Mouse (Mus musculus): ENCODE results near the gene Ric8b. TPM values are rescaled to one million over a fixed set of nuclear protein-coding genes. Genes with fewer than 3 reads are reported as not detected.
A peak's percentile ranks its signal among the peaks of the same experiment; 100 is the strongest.

Gene Ric8b
- polyA plus RNA-seq, 1 experiment from 2014 or later: 30.3 TPM

- H3K9me3 ChIP-seq (replicated peaks): no peaks in the 10 kb centered on the region
- no peak for DNase-seq (ENCODE audit: low spot score)
- peaks cover 8% of the 10 kb centered on the region for H3K4me1 ChIP-seq
- WGBS: 92% methylated on average over 5 of the region's 5 CpGs
- H3K36me3 ChIP-seq: peaks cover 72% of the 10 kb centered on the region
- H3K27me3 ChIP-seq (ENCODE audit: low read depth, poor library complexity, severe bottlenecking): no peaks in the 10 kb centered on the region
- no peak overlapping the region for H3K27ac ChIP-seq (replicated peaks)
- no peak overlapping the region for H3K4me3 ChIP-seq
Measured at GRCm38 (mm10) chr10:84980291-84980690, 62.9 kb downstream of the Ric8b start.

- peaks cover 8% of the 10 kb centered on the region for H3K4me1 ChIP-seq
- H3K36me3 ChIP-seq: peaks cover 73% of the 10 kb centered on the region
- no peak overlapping the region for H3K27ac ChIP-seq (replicated peaks)
- 74% methylated on average over 2 of the region's 2 CpGs for WGBS
- no peak overlapping the region for H3K4me3 ChIP-seq
- H3K9me3 ChIP-seq (replicated peaks): no peaks in the 10 kb centered on the region
- DNase-seq (ENCODE audit: low spot score): no peak
- H3K27me3 ChIP-seq (ENCODE audit: low read depth, poor library complexity, severe bottlenecking): no peaks in the 10 kb centered on the region
Measured at GRCm38 (mm10) chr10:84981441-84981840, 64.0 kb downstream of the Ric8b start.

- Histone ChIP-seq H3K9me3 (replicated peaks) (no peaks in the 10 kb centered on the region), H3K4me1 (peaks cover 8% of the 10 kb centered on the region), H3K4me3 (no peak overlapping the region), H3K27me3 (ENCODE audit: low read depth, poor library complexity, severe bottlenecking) (no peaks in the 10 kb centered on the region), H3K27ac (replicated peaks) (no peak overlapping the region), H3K36me3 (peaks cover 79% of the 10 kb centered on the region)
- WGBS: 92% methylated on average over 7 of the region's 7 CpGs
- no peak for DNase-seq (ENCODE audit: low spot score)
Measured at GRCm38 (mm10) chr10:84982675-84983074, 65.3 kb downstream of the Ric8b start.

GRCm38 (mm10) chr10:84985956-84986355 lies 68.5 kb downstream of the Ric8b start:
- H3K9me3 ChIP-seq (replicated peaks): no peaks in the 10 kb centered on the region
- no peaks in the 10 kb centered on the region for H3K27me3 ChIP-seq (ENCODE audit: low read depth, poor library complexity, severe bottlenecking)
- H3K4me1 ChIP-seq: peaks cover 8% of the 10 kb centered on the region
- no peak for DNase-seq (ENCODE audit: low spot score)
- 81% methylated on average over 9 of the region's 9 CpGs for WGBS
- H3K4me3 ChIP-seq: no peak overlapping the region
- no peak overlapping the region for H3K27ac ChIP-seq (replicated peaks)
- H3K36me3 ChIP-seq: peaks cover 68% of the 10 kb centered on the region

- H3K27ac ChIP-seq (replicated peaks): no peak overlapping the region
- no peaks in the 10 kb centered on the region for H3K9me3 ChIP-seq (replicated peaks)
- peaks cover 68% of the 10 kb centered on the region for H3K36me3 ChIP-seq
- H3K27me3 ChIP-seq (ENCODE audit: low read depth, poor library complexity, severe bottlenecking): no peaks in the 10 kb centered on the region
- no peak overlapping the region for H3K4me3 ChIP-seq
- H3K4me1 ChIP-seq: peaks cover 8% of the 10 kb centered on the region
- WGBS: 79% methylated on average over 4 of the region's 4 CpGs
- DNase-seq (ENCODE audit: low spot score): no peak
Measured at GRCm38 (mm10) chr10:84987666-84988065, 70.2 kb downstream of the Ric8b start.

GRCm38 (mm10) chr10:84988650-84989049 lies 71.2 kb downstream of the Ric8b start:
- Histone ChIP-seq H3K36me3 (peaks cover 64% of the 10 kb centered on the region), H3K9me3 (replicated peaks) (no peaks in the 10 kb centered on the region), H3K27ac (replicated peaks) (no peak overlapping the region), H3K4me3 (no peak overlapping the region), H3K27me3 (ENCODE audit: low read depth, poor library complexity, severe bottlenecking) (no peaks in the 10 kb centered on the region), H3K4me1 (peaks cover 8% of the 10 kb centered on the region)
- 87% methylated on average over 4 of the region's 4 CpGs for WGBS
- DNase-seq (ENCODE audit: low spot score): no peak

GRCm38 (mm10) chr10:84994346-84994745 lies 76.9 kb downstream of the Ric8b start:
- DNase-seq (ENCODE audit: low spot score): no peak
- Histone ChIP-seq H3K27ac (replicated peaks) (no peak overlapping the region), H3K9me3 (replicated peaks) (no peaks in the 10 kb centered on the region), H3K27me3 (ENCODE audit: low read depth, poor library complexity, severe bottlenecking) (no peaks in the 10 kb centered on the region), H3K4me1 (peaks cover 30% of the 10 kb centered on the region), H3K36me3 (peaks cover 51% of the 10 kb centered on the region), H3K4me3 (no peak overlapping the region)
- WGBS: 70% methylated on average over 4 of the region's 4 CpGs

GRCm38 (mm10) chr10:84994971-84995370 lies 77.6 kb downstream of the Ric8b start:
- Histone ChIP-seq H3K36me3 (peaks cover 44% of the 10 kb centered on the region), H3K4me3 (no peak overlapping the region), H3K27me3 (ENCODE audit: low read depth, poor library complexity, severe bottlenecking) (no peaks in the 10 kb centered on the region), H3K9me3 (replicated peaks) (no peaks in the 10 kb centered on the region), H3K27ac (replicated peaks) (0 out of 2 replicates have a peak overlapping the region, but pooled peaks have one; percentile 17), H3K4me1 (peaks cover 30% of the 10 kb centered on the region)
- DNase-seq (ENCODE audit: low spot score): no peak
- WGBS: 93% methylated on average over 3 of the region's 3 CpGs

GRCm38 (mm10) chr10:84996366-84996765 lies 79.0 kb downstream of the Ric8b start:
- H3K9me3 ChIP-seq (replicated peaks): no peaks in the 10 kb centered on the region
- H3K27me3 ChIP-seq (ENCODE audit: low read depth, poor library complexity, severe bottlenecking): no peaks in the 10 kb centered on the region
- WGBS: 84% methylated on average over 6 of the region's 6 CpGs
- H3K4me1 ChIP-seq: peaks cover 30% of the 10 kb centered on the region
- 0 out of 2 replicates have a peak overlapping the region, but pooled peaks have one; percentile 55 for H3K27ac ChIP-seq (replicated peaks)
- H3K36me3 ChIP-seq: peaks cover 38% of the 10 kb centered on the region
- no peak overlapping the region for H3K4me3 ChIP-seq
- DNase-seq (ENCODE audit: low spot score): no peak

GRCm38 (mm10) chr10:84997571-84998224 lies 80.3 kb downstream of the Ric8b start:
- Histone ChIP-seq H3K4me3 (no peak overlapping the region), H3K9me3 (replicated peaks) (no peaks in the 10 kb centered on the region), H3K27me3 (ENCODE audit: low read depth, poor library complexity, severe bottlenecking) (no peaks in the 10 kb centered on the region), H3K36me3 (peaks cover 30% of the 10 kb centered on the region), H3K27ac (replicated peaks) (peak overlapping the region; percentile 67), H3K4me1 (peaks cover 30% of the 10 kb centered on the region)
- no peak for DNase-seq (ENCODE audit: low spot score)
- 54% methylated on average over 10 of the region's 10 CpGs for WGBS

GRCm38 (mm10) chr10:84998225-84998579 lies 80.8 kb downstream of the Ric8b start:
- peak overlapping the region; percentile 67 for H3K27ac ChIP-seq (replicated peaks)
- H3K9me3 ChIP-seq (replicated peaks): no peaks in the 10 kb centered on the region
- H3K4me3 ChIP-seq: no peak overlapping the region
- no peak for DNase-seq (ENCODE audit: low spot score)
- H3K27me3 ChIP-seq (ENCODE audit: low read depth, poor library complexity, severe bottlenecking): no peaks in the 10 kb centered on the region
- 86% methylated on average over 1 of the region's 1 CpGs for WGBS
- H3K36me3 ChIP-seq: peaks cover 32% of the 10 kb centered on the region
- H3K4me1 ChIP-seq: peaks cover 30% of the 10 kb centered on the region

- Histone ChIP-seq H3K9me3 (replicated peaks) (no peaks in the 10 kb centered on the region), H3K4me1 (peaks cover 18% of the 10 kb centered on the region), H3K36me3 (peaks cover 25% of the 10 kb centered on the region), H3K27ac (replicated peaks) (no peak overlapping the region), H3K27me3 (ENCODE audit: low read depth, poor library complexity, severe bottlenecking) (no peaks in the 10 kb centered on the region), H3K4me3 (no peak overlapping the region)
- WGBS: 88% methylated on average over 7 of the region's 7 CpGs
- DNase-seq (ENCODE audit: low spot score): no peak
Measured at GRCm38 (mm10) chr10:85001920-85002319, 84.5 kb downstream of the Ric8b start.

- H3K4me3 ChIP-seq: no peak overlapping the region
- H3K36me3 ChIP-seq: peaks cover 25% of the 10 kb centered on the region
- no peak for DNase-seq (ENCODE audit: low spot score)
- H3K4me1 ChIP-seq: peaks cover 14% of the 10 kb centered on the region
- no peak overlapping the region for H3K27ac ChIP-seq (replicated peaks)
- no peaks in the 10 kb centered on the region for H3K27me3 ChIP-seq (ENCODE audit: low read depth, poor library complexity, severe bottlenecking)
- H3K9me3 ChIP-seq (replicated peaks): no peaks in the 10 kb centered on the region
- WGBS: 93% methylated on average over 7 of the region's 7 CpGs
Measured at GRCm38 (mm10) chr10:85003190-85004026, 86.0 kb downstream of the Ric8b start.

Data from midbrain, embryonic 10.5 days (tissue).